Mouse (Mus musculus): Measurements from ENCODE around the gene Neto2. TPM values are rescaled to one million over a fixed set of nuclear protein-coding genes. Genes with fewer than 3 reads are reported as not detected.

Neto2 gene
- polyA plus RNA-seq (2012; rRNA removed) = 68.7 and 69.5 TPM in 2 replicates

DNA sequence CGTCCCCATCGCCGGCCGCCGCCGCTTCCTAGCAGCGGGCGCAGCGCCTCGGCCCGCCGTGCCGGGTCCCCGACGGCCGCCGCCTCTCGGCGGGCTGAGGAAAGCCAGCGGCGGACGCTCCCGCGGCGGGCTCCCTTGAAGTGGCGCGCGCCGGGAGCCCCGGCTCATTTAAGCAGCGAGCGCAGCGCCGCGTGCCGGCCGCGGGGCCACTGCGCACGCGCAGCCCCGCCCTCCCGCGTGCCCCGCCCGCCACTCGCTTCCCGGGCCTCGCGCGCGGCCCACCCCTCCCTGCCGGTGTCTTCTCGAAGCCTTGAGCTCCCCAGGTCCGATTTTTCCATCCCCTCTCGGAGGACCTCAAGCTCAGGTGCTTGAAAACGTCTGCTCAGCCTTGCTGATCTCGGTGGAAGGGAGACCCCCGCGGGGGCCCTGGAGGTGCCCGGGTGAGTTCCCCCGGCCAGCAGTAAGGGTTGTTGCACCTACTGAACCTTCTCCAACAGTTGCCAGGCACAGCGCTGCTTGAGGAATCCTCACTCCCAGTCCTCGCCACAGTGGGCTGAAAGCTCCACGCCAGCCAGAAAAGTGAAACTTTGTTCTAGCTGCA, at the start of gene Neto2:
Gene Neto2 (minus strand): TSS at position 174 of the 601 bp plus-strand sequence.

Other genes starting within 250 kb of the Neto2 start
- gene Gpt2, start 208.3 kb downstream of the Neto2 start, polyA plus RNA-seq (2012; rRNA removed) = 33.1 and 37.2 TPM in 2 replicates
- 63.7 and 64.6 TPM in 2 replicates for gene Dnaja2, start 145.6 kb downstream of the Neto2 start, polyA plus RNA-seq (2012; rRNA removed)
- 71.5 and 83.1 TPM in 2 replicates for gene Itfg1, start 140.0 kb upstream of the Neto2 start, polyA plus RNA-seq (2012; rRNA removed)
- gene Phkb, start 140.0 kb upstream of the Neto2 start, polyA plus RNA-seq (2012; rRNA removed) = 18.4 and 21.6 TPM in 2 replicates

Measured in central nervous system, embryonic 18 days (tissue).